Mouse (Mus musculus) kidney, postnatal 36 days (tissue): ENCODE measurements around the gene Olfr2.

Source experiments
- DNase-seq, 2 experiments: peaks; one replicate each; pipeline ENCODE4 v3.0.0; 2021 to 2022; ENCODE audit warnings: mixed read lengths in 2 of 2

The Olfr2 gene

DNA sequence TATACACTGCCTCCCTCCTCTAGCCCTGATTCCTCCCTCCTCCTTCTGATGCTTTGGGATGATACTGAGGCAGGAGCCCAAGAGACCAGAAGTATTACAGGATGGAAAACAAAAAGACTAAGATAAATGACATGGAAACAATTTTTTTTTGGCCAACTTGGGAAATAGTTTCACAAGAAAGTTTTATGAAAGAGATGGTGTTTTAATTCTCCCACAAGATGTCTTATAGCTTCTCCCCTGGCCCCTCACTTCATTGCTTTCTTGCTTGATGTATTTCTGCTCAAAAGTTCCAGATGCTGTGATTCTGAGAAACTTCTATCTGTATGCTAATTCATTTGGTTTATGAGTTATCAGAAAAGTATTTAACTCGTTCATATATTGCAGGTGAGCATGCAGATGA lies at the start of gene Olfr2:
TSS of gene Olfr2 (minus strand) at position 101 of the 400 bp plus-strand sequence.
- DNase-seq: no peak

DNA sequence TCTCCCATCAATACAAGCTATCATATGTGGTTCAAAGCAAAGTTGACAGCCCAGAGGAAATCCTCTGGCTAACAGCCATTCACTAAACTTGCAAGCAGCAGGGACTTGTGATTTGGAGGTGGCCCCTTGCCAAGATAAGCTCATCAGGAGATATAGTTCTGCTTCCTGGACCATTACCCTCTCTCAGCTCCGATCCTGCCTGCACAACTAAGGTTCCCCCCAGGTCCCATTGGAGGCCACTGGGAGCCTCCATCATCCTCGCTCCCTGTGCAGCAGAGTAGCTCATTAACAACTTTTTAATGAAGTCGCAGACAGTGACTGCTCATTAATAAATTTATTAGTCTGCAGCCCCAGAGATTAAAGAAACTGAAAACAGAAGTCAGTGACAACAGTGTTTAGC lies 41.7 kb upstream of the Olfr2 start:
- DNase-seq: no peak

DNA sequence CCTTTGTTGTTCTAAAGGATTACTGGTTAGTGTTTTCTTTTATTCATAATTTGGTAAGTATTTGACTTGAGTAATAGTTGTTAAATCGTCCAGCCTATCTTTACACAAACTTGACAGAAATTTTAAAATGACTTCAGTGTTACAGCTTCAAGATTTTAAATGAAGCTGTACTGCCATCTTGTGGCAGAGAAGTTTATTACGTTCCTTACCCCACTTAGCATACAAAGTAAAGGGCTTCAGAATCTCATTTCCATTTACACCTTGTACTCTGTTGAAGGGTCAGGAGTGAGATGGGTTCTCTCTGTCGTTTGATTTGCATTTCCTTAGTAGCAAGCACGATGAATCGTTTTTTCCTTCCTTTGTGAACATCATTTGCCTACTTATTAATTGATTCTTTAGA lies 40.0 kb upstream of the Olfr2 start:
- DNase-seq: peak; percentile 41 to 58

DNA sequence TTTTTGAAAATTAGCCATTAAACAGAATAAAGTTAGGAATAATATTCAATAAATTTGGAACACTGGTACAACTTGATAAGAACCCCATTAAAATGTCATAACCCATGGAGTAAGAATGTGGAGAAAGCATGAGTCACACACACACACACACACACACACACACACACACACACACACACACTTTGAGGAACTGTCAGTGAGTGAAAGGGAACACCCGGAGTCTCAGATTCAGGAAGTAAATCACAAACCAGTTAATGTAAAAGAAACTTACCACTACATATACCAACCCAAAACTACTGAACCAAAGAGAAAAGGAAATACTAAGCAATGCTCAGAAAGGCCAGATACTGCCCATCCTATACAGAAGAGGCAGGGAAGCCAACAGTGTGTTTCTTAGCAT lies 38.5 kb upstream of the Olfr2 start:
- no peak for DNase-seq

DNA sequence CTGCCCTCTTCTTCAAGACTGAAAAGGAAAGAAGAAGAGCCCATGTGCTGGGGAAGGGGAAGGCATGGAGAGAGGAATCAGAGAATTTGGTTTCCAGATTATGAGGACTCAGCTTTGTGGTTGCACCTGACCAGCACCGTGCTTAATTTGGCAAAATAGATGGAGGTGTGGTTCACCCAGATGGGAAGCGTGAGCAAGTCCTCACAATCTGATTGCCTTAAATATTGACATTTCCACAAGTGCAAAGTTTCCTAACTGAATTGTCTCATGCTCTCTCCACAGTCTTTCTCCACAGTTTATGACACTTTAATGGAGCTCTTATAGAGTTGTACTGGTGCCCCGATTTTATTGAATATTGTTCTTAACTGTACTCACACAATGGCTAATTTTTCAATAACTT lies 37.3 kb upstream of the Olfr2 start:
- no peak for DNase-seq

DNA sequence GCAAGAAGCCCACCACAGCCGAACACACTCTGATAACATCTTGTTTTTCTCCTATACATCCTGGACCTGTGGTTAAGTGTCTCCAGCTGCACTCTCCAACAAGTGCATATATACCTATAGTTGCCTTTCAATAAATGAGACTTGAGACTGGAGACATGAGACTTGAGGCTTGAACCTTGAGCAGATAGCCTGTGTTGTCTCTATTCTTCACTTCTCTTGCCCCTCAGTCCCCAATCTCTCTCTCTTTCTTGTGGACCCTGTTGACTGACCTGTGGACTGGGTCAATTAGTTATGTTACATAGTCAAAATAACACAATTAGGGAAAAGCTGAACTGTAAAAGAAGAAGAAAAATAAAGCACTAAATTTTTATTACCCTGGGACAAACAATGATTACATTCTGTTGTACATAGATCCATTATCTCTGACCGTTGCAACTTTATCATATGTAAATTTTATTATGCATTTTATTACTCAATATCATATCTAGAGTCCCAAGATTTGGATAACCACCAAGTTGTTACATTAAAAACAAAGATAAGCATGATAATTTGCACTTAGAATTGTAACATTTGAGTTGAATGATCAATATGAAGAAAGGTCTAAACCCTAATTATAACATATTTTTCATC lies 34.2 kb upstream of the Olfr2 start:
- DNase-seq: no peak

DNA sequence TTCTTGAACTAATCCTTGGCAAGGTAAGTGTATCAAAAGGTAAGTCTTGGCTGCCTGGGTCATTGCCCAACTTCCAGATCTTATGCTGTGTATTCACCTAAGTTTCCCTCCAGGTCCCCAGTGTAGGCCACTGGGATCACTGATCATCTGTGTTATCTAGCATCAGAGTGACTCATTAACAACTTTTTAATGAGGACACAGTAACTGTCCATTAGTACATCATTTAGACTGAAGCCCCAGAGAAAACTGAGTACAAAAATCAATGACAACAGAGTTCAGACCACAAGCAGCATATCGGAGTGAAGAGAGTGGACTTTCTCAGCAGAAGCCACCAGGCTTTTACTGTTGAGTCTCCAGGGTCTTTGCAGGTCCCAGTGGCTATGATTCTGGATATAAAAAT lies 25.0 kb upstream of the Olfr2 start, which contains the start of gene Olfr713:
TSS of gene Olfr713 (plus strand) at position 301 of the 400 bp plus-strand sequence.
- no peak for DNase-seq

DNA sequence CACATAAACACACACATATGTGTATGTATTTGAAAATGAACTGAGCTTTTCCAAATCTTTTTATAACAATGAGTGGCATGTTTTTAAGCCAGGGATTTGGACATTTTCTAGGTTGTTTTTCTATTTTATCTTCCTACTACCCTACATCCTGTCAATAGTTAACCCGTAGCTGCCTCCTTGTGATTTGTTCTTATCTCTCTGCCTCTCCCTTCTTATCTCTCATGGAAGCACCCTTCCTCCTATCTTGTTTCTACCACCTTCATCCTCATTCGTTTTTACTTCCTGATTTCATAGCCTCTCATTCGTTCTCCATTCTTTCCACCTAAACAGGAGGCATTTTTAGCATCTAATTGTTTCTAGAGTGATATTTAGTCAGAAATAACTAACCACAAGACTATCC lies 1.7 kb downstream of the Olfr2 start:
- no peak for DNase-seq

DNA sequence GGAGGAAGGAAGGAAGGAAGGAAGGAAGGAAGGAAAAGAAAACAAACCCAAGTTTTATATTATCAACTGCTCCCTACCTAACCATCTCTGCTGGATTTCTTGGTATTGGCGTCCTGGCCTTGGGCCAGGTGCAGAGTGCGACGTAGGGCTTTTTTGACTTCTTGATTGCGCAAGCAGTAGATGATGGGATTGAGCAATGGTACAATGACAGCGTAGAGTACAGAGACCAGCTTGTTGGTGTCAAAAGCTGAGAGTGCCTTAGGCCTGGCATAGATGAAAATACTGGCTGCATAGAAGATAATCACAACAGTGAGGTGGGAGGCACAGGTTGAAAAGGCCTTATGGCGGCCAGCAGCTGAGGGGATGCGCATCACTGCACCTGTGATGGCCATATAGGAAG lies 5.1 kb downstream of the Olfr2 start:
- no peak for DNase-seq

DNA sequence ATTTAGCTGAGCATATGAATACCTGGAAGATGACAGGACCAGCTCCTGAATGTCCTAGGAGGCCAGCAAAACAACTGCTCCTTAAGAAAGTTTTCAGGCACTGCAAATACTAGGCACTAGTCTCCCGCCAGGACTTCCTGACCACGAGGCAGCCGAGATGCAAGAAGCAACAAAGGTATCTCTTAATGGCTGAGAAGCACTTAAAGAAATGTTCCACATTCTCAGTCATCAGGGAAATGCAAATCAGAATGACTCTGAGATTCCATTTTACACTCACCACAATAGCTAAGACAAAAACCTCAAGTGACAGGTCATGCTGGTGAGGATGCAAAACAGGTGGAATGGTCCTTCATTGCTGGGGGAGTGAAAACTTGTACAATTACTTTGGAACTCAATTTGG lies 20.6 kb downstream of the Olfr2 start:
- no peak for DNase-seq

DNA sequence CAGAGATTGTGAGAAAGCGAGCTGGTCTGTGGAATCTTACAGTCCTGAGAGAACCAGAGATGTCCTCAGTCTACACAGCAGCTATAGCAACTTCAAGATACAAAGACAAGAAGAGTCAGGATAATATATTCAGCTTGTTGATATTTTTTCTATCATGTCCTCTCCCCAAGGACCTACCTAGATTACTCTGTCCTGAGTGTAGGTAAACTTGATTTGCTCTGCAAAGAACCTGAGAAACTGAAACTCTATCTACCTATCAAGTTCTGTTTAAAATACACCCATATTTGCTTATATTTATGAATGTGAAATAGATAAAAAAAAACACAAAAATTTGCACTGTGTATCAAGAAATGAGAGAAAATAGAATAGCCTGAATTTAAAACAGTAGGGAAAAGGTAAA lies 30.5 kb downstream of the Olfr2 start, which contains the start of gene Olfr711:
TSS of gene Olfr711 (minus strand) at position 101 of the 400 bp plus-strand sequence.
- no peak for DNase-seq

DNA sequence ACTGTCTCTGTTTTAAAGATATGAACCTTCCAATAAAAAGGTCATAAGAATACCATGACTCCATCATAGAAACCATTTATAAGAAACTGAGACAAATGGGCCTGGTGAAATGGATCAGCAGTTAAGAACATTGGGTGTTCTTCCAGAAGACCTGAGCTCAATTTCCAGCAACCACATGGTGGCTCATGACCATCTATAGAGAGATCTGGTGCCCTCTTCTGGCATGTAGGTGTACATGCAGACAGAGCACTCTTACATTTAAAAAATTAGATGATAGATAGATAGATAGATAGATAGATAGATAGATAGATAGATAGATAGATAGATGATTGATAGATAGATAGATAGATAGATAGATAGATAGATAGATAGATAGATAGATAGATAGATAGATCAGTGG lies 38.4 kb downstream of the Olfr2 start:
- DNase-seq: peak; percentile 3 to 5

DNA sequence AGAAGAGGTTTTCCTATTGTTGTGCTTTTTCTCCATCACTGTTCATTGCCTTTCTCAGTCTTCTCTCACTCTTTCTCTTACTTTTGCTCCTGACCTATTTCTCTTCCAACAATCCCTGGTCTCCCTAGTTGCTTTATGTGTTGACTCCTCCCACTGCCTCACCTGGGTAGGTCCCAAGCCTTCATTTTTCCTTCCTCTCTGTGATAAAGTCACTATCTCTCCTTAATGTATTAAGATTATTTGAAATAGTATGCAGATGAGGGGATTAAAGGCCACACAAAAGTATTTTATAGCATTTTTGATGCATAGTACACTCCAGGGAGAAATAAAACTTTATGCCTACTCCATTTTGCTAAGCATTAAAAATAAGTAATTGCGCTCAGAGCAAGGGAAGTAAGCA lies 42.0 kb downstream of the Olfr2 start, which contains the start of gene Olfr6:
TSS of gene Olfr6 (minus strand) at position 101 of the 400 bp plus-strand sequence.
- no peak for DNase-seq

DNA sequence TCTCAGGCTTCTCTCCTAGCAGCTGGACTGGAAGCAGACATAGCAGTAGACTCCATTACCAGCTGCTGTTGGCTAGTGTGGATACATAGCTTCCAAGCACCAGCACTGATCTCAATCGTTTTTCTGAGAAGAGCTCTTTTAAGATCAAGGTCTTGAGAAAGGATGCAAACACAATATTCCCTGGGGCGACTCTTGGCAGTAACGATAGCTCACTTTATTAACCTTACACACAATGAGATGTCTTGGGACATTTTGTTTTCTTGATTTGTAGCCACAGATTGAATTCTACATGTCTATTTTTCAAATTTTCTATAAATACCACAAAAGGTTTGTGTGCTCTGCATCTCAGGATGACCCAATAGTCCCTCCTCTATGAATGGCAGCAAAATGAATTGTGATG lies 57.7 kb downstream of the Olfr2 start, which contains the start of gene Olfr710:
TSS of gene Olfr710 (minus strand) at position 101 of the 400 bp plus-strand sequence.
- no peak for DNase-seq
